Mouse (Mus musculus) testis, postnatal 10 days (tissue): ENCODE measurements around the gene Zfp970.
"Not testable (repeated sequence)": the region's sequence is repeated elsewhere in the genome, so short reads cannot be mapped to it uniquely, and the experiment has no call there.

Experiments
- DNase-seq: peaks from one replicate; pipeline ENCODE4 v3.0.0; 2021; ENCODE audit warnings: low spot score

Gene Zfp970

GRCm38 (mm10) chr2:177464676-177465075, at the start of gene Zfp970:
TSS of gene Zfp970 (plus strand) at chr2:177464733.
- peak; percentile 41 for DNase-seq

GRCm38 (mm10) chr2:177468222-177468621, 3.7 kb downstream of the Zfp970 start:
- not testable (repeated sequence) for DNase-seq

- not testable (repeated sequence) for DNase-seq
Measured at GRCm38 (mm10) chr2:177472261-177472660, 7.7 kb downstream of the Zfp970 start.

DNA sequence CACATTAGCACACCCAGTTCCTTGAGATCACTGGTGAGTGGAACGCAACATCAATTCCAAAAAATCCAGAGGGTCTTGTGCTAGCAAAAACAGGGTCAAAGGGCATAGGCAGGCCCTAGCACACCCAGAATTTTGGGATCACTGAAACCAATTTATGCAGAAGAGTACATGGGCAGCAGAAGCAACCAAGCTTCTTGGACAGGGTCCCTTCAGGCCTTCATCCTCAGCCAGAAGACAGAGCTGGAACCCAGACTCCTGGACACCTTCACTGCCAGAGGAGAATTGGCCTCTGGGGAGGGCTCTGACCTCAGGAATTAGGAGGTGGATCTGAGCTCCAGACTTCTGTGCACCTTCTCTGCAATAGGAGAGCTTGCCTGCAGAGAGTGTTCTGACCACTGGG, 17.4 kb downstream of the Zfp970 start:
- not testable (repeated sequence) for DNase-seq

- DNase-seq: not testable (repeated sequence)
Measured at GRCm38 (mm10) chr2:177483238-177483948, 18.9 kb downstream of the Zfp970 start.

DNA sequence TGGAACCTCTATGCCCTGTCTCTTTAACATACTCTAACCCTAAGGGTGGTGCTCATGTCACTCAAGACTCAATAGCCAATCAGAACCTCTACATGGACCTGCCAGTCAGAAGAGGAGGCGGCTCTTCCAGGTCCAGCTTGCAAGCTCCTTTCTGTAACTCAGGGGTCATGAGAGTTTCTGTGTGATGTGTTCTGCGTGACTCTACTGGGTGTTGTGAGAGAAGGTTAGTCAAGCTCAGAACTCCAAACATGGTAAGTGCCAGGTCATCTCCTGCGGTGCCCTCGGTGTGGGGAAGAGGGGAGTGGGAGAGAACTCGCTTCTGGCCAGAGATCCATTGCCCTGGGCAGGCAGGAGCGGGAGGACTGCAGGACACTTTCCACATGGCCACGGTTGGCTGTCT, 33.5 kb downstream of the Zfp970 start, which contains the start of gene Gm14403:
Gm14403 (plus strand) TSS at position 149 of the 400 bp plus-strand sequence.
- DNase-seq: not testable (repeated sequence)

GRCm38 (mm10) chr2:177499182-177499581, 34.6 kb downstream of the Zfp970 start:
- not testable (repeated sequence) for DNase-seq

GRCm38 (mm10) chr2:177505211-177505719, 40.7 kb downstream of the Zfp970 start:
- not testable (repeated sequence) for DNase-seq

DNA sequence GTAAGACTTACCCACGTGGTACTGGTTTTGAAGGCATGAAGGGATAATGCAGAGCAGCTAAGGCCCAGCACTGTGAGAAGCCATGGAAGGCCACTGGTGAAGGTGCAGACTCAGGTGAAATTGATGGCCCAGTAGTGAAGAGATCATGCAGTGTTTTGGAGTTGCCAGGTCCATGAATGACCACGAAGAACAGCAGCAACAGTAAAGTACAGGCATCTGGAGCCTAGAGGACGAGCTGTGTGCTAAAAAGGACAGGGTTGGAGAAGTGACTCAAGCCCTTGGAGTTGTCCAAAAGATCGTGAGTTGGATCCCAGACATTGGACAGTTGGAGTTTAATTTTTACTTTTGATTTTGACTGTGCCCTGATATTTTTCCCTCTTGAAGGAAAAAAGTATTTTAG, 46.8 kb downstream of the Zfp970 start:
- not testable (repeated sequence) for DNase-seq

- not testable (repeated sequence) for DNase-seq
Measured at GRCm38 (mm10) chr2:177511972-177512371, 47.4 kb downstream of the Zfp970 start.

DNA sequence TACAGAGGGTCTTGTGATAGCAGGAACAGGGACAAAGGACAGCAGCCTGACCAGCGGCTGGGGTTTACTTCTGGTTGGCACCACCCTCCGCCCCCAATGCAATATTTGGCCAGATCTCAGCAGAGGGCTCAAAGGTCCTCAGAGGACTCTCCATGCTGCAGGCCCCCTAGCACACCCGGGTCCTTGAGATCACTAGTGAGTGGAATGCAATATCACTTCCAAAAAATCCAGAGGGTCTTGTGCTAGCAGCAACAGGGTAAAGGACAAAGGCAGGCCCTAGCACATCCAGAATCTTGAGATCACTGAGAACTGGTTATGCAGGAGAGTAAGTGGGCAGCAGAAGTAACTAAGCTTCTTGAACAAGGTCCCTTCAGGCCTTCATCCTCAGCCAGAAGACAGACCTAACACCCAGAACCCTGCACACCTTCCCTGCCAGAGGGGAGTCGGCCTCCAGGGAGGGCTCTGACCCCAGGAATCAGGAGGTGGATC, 49.5 kb downstream of the Zfp970 start:
- DNase-seq: not testable (repeated sequence)

GRCm38 (mm10) chr2:177517746-177518145, 53.2 kb downstream of the Zfp970 start:
- not testable (repeated sequence) for DNase-seq

- DNase-seq: not testable (repeated sequence)
Measured at GRCm38 (mm10) chr2:177518354-177518753, 53.8 kb downstream of the Zfp970 start.

GRCm38 (mm10) chr2:177518960-177519359, 54.4 kb downstream of the Zfp970 start:
- not testable (repeated sequence) for DNase-seq

- DNase-seq: no peak
Measured at GRCm38 (mm10) chr2:177520035-177520434, 55.5 kb downstream of the Zfp970 start.

GRCm38 (mm10) chr2:177523061-177523460, 58.5 kb downstream of the Zfp970 start:
- peak; percentile 57 for DNase-seq

- not testable (repeated sequence) for DNase-seq
Measured at GRCm38 (mm10) chr2:177523674-177524073, 59.1 kb downstream of the Zfp970 start.

DNA sequence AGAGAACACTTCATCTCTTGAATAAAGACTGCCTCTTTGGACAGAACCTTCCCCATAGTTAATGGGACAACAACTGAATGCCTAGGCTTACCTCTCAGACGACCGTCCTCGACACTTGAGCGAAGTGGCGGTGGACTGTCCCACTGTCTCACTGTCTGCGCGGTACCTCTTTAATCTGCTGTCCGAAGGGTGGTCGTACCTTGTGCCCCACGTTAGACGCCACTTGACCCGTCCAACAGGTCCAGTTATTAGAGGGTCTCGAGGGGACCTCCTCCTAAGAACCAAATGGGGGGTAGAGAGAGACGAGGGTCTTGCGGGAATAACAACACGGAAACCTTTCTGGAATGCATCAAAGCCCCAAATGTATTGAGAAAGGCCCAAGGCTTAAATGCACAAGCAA, 59.6 kb downstream of the Zfp970 start:
- DNase-seq: not testable (repeated sequence)
